ENCODE assay signal across 17 mouse cellular contexts in the genomic region with DNA sequence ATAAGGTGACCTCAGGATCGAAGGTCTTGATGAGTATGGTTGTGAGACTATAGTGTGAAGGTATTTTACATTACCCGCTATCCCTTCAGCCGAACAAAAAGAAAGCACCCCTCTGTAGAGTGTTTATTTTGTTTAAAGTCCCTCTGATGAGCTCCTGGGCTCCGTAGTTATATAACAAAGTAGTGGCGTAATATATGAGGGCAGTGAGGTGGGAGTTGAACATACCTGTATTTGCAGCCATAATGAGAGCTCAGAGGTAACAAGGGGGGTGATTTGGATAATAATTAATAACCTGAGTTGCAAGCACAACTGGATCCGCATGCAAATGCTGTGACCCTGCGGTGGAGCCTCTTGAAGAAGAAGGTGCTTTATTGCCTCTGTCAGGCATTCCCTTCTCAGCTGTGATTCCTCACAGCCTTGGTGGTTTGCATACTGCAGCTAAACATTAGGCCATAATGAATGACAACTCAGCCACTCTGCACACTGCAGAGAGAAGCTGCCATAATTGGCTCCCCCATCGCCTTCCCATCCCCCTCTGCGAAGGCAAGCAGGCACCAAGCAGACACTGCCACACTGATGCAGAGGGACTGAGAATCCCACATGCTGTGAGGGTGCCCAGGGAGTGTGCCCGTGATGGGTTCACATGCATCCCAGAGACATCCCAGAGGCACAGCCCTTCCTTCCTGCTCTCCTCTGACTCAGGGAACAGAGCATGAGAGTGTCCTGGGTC.
DNase-seq lines count a peak whose midpoint lies in the region; ATAC-seq and TF ChIP-seq lines count a peak whose summit lies in the region.
"Had no signal": no experiment of that assay in that cellular context is flagged by ENCODE, and none has a peak within 500 bp of the region (broad histone marks: within the 10 kb centered on the region; RNA-seq: fewer than 3 reads in every experiment).

No protein-coding gene starts in this region.

- no peak for DNase-seq in kidney, postnatal 14 days
- DNase-seq in testis, postnatal 14 days (ENCODE audit: low spot score), result no peak
- no peak for DNase-seq in hindbrain, postnatal 0 days (ENCODE audit: low spot score)
- no peak for DNase-seq in natural killer cell, adult 2 months (ENCODE audit: low spot score in 2 of 2)
- no peak for DNase-seq in gastrocnemius, adult 18-20 months (ENCODE audit: low spot score)
- no peak for DNase-seq in heart, postnatal 10 days
- DNase-seq: adrenal gland, postnatal 36 days; cerebellum, adult 2 months; gastrocnemius, adult 2 months; left cerebral cortex, postnatal 4 days; lung, embryonic 14.5 days; right cerebral cortex, adult 18-20 months had no signal

- no peaks in the 10 kb centered on the region for H3K9me3 ChIP-seq in kidney, embryonic 14.5 days (ENCODE audit: control insufficient read depth, low read length)
- H3K9me3 ChIP-seq in hindbrain, postnatal 0 days (ENCODE audit: low read length), result no peaks in the 10 kb centered on the region

- no peak for TF ChIP-seq CTCF in testis, adult 2 months (IDR thresholded peaks at IDR 0.05; ENCODE audit: control insufficient read depth, insufficient read depth, insufficient replicate concordance, low read depth, low read length)
- no peak for TF ChIP-seq CTCF in hindbrain, postnatal 0 days (IDR thresholded peaks at IDR 0.05; ENCODE audit: low read depth)

- peaks cover 14% of the 10 kb centered on the region for H3K4me1 ChIP-seq in kidney, embryonic 14.5 days (ENCODE audit: control insufficient read depth, insufficient read depth, low read length)
- H3K4me1 ChIP-seq in testis, adult 2 months (ENCODE audit: control insufficient read depth, insufficient read depth, low read length), result no peaks in the 10 kb centered on the region
- H3K4me1 ChIP-seq in hindbrain, postnatal 0 days (ENCODE audit: insufficient read depth, low read length), result no peaks in the 10 kb centered on the region

- no peak for TF ChIP-seq POLR2A in testis, adult 2 months (IDR thresholded peaks at IDR 0.05; ENCODE audit: control insufficient read depth, low read depth, low read length)

- H3K36me3 ChIP-seq in kidney, embryonic 14.5 days (ENCODE audit: control insufficient read depth, insufficient read depth, low read length), result no peaks in the 10 kb centered on the region
- H3K36me3 ChIP-seq in testis, adult 2 months (ENCODE audit: control insufficient read depth, insufficient read depth, low read length), result no peaks in the 10 kb centered on the region
- H3K36me3 ChIP-seq in hindbrain, postnatal 0 days (ENCODE audit: insufficient read depth, low read length), result no peaks in the 10 kb centered on the region

- no peak overlapping the region for H3K9ac ChIP-seq in kidney, embryonic 14.5 days (ENCODE audit: low read depth, low read length)
- no peak overlapping the region for H3K9ac ChIP-seq in hindbrain, postnatal 0 days (replicated peaks; ENCODE audit: low read length)
- H3K9ac ChIP-seq: lung, embryonic 14.5 days had no signal

- H3K4me2 ChIP-seq in kidney, embryonic 14.5 days (replicated peaks; ENCODE audit: low read depth, low read length), result no peak overlapping the region
- no peak overlapping the region for H3K4me2 ChIP-seq in hindbrain, postnatal 0 days (ENCODE audit: low read depth, low read length)
- H3K4me2 ChIP-seq: lung, embryonic 14.5 days had no signal

- intact Hi-C loops in heart, postnatal 10 days (cut with DNase I), result no loop called here

- peak; percentile 72 for ATAC-seq in kidney, embryonic 14.5 days (ENCODE audit: low FRiP score, low TSS enrichment)
- 0 out of 2 replicates have a peak, but pooled peaks have one; percentile 12 for ATAC-seq in hindbrain, postnatal 0 days
- ATAC-seq: CD4-positive, CD25-positive, alpha-beta regulatory T cell, adult 4 months; Patski had no signal

- no peak overlapping the region for H3K4me3 ChIP-seq in kidney, embryonic 14.5 days (ENCODE audit: low read length)
- H3K4me3 ChIP-seq in testis, adult 2 months (ENCODE audit: control insufficient read depth, low read depth, low read length), result peak overlapping the region; percentile 47
- H3K4me3 ChIP-seq in hindbrain, postnatal 0 days (ENCODE audit: low read length), result no peak overlapping the region
- H3K4me3 ChIP-seq: gastrocnemius, adult 2 months; layer of hippocampus, adult 2 months had no signal

- peak overlapping the region; percentile 83 for H3K27ac ChIP-seq in kidney, embryonic 14.5 days (ENCODE audit: low read depth, low read length)
- no peak overlapping the region for H3K27ac ChIP-seq in testis, adult 2 months (ENCODE audit: control insufficient read depth, insufficient read depth, low read depth, low read length)
- no peak overlapping the region for H3K27ac ChIP-seq in hindbrain, postnatal 0 days
- H3K27ac ChIP-seq: gastrocnemius, adult 2 months; layer of hippocampus, adult 2 months had no signal

- WGBS in kidney, embryonic 14.5 days, result 17% methylated on average over 10 of the region's 10 CpGs
- 68% methylated on average over 10 of the region's 10 CpGs for WGBS in hindbrain, postnatal 0 days

- H3K27me3 ChIP-seq in kidney, embryonic 14.5 days (ENCODE audit: control insufficient read depth, insufficient read depth, low read length), result no peaks in the 10 kb centered on the region
- H3K27me3 ChIP-seq in testis, adult 2 months (ENCODE audit: control insufficient read depth, insufficient read depth, low read length), result no peaks in the 10 kb centered on the region
- H3K27me3 ChIP-seq in hindbrain, postnatal 0 days (ENCODE audit: insufficient read depth, low read length), result no peaks in the 10 kb centered on the region
